Mouse (Mus musculus): ENCODE data around the gene Atp6v0a1. TPM values are rescaled to one million over a fixed set of nuclear protein-coding genes. Genes with fewer than 3 reads are reported as not detected.
A peak's percentile ranks its signal among the peaks of the same experiment; 100 is the strongest.

Gene Atp6v0a1
- polyA plus RNA-seq, 1 experiment from 2014 or later = 45.9 TPM

DNA sequence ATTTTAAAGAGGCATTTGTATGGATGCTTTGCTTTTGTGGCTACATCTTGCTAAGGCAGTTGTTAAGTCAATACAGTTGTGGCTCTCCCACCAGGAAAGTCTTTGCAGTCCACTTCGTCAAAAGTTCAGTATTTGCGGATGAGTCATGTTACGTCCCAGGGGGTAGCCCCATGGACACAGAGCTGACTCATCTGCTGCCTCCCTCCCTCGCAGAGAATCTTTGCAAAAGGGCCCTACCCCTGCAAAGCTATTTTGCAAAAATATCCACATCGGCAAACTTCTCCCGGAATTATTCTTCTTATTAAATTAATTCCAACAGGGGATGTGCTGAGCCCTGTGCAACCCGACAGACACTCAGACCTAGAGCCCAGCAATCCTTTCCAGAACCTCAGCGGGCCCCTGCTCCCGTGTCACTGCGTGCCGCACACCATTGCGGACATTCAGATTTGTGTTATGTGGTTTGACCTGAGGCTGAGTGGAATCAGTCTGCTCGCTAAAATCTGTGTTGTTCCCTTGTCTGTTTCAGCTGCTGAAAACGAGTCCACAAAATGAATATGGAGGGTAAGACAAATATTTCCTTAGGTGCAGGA is 34.8 kb upstream of the Atp6v0a1 start:
- DNase-seq (ENCODE audit: low spot score, missing footprints) = no peak
- Histone ChIP-seq H3K36me3 (ENCODE audit: control insufficient read depth, insufficient read depth, low read length) (no peaks in the 10 kb centered on the region), H3K27ac (ENCODE audit: low read depth, low read length) (no peak overlapping the region), H3K9ac (ENCODE audit: low read length) (no peak overlapping the region), H3K4me2 (no peak overlapping the region), H3K27me3 (ENCODE audit: control insufficient read depth, insufficient read depth, low read length) (peaks cover 29% of the 10 kb centered on the region), H3K9me3 (ENCODE audit: control insufficient read depth, low read length) (no peaks in the 10 kb centered on the region), H3K4me1 (ENCODE audit: control insufficient read depth, insufficient read depth, low read length) (peaks cover 7% of the 10 kb centered on the region; the same call in 1 of the 2 replicates), H3K4me3 (ENCODE audit: low read depth, low read length) (no peak overlapping the region)
- WGBS = 80% methylated on average over 14 of the region's 14 CpGs
- ATAC-seq (ENCODE audit: low FRiP score) = no peak

DNA sequence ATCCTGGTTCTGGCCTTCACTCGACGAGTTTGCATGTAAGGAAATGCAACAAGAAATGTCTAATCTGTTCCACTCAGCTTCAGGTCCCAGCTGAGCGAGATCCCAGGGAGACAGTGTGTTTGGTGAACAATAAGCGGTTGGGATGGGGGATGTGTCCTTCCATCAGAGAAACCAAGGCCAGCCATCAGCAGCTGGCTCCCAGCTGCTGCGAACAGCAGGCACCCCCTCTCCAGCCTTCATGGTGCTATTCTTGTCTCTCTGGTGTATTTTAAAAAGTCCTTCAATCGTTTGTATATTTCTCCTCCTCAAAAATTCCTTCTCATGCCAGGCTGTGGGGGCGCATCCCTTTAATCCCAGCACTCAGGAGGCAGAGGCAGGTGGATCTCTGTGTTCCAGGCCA is 34.0 kb upstream of the Atp6v0a1 start:
- peaks cover 21% of the 10 kb centered on the region for H3K27me3 ChIP-seq (ENCODE audit: control insufficient read depth, insufficient read depth, low read length)

GRCm38 (mm10) chr11:100979887-100980286 is 29.4 kb upstream of the Atp6v0a1 start:
- Histone ChIP-seq H3K36me3 (ENCODE audit: control insufficient read depth, insufficient read depth, low read length) (no peaks in the 10 kb centered on the region), H3K4me3 (ENCODE audit: low read depth, low read length) (no peak overlapping the region), H3K4me2 (no peak overlapping the region), H3K27me3 (ENCODE audit: control insufficient read depth, insufficient read depth, low read length) (peaks cover 10% of the 10 kb centered on the region), H3K4me1 (ENCODE audit: control insufficient read depth, insufficient read depth, low read length) (no peaks in the 10 kb centered on the region; the same call in 1 of the 2 replicates), H3K27ac (ENCODE audit: low read depth, low read length) (no peak overlapping the region), H3K9me3 (ENCODE audit: control insufficient read depth, low read length) (no peaks in the 10 kb centered on the region), H3K9ac (ENCODE audit: low read length) (no peak overlapping the region)
- 76% methylated on average over 8 of the region's 8 CpGs for WGBS
- no peak for ATAC-seq (ENCODE audit: low FRiP score)
- DNase-seq (ENCODE audit: low spot score, missing footprints) = no peak

More for the DNA sequence above, 34.0 kb upstream of the Atp6v0a1 start:
- DNase-seq (ENCODE audit: low spot score, missing footprints) (no peak), ATAC-seq (ENCODE audit: low FRiP score) (no peak)
- Histone ChIP-seq H3K27ac (ENCODE audit: low read depth, low read length) (no peak overlapping the region), H3K4me1 (ENCODE audit: control insufficient read depth, insufficient read depth, low read length) (peaks cover under 1% of the 10 kb centered on the region; the same call in 1 of the 2 replicates), H3K9ac (ENCODE audit: low read length) (no peak overlapping the region), H3K4me3 (ENCODE audit: low read depth, low read length) (no peak overlapping the region), H3K9me3 (ENCODE audit: control insufficient read depth, low read length) (no peaks in the 10 kb centered on the region), H3K36me3 (ENCODE audit: control insufficient read depth, insufficient read depth, low read length) (no peaks in the 10 kb centered on the region), H3K4me2 (no peak overlapping the region)
- 80% methylated on average over 7 of the region's 7 CpGs for WGBS

DNA sequence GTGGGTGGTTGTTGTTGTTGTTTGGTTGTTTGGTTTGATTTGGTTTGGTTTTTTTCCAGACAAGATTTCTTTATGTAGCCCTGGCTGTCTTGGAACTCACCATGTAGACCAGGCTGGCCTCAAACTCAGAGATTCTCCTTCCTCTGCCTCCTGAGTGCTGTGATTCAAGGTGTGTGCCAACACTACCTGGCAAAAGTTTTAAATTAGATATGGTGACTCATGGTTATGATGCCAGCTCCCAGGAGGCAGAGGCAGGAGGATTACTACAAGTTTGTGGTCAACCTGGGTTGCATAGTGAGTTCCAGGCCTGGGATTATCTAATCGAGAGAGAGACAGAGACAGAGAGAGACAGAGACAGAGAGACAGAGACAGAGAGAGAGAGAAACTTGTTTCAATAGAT is 28.8 kb upstream of the Atp6v0a1 start:
- ATAC-seq (ENCODE audit: low FRiP score) = no peak
- H3K4me3 ChIP-seq (ENCODE audit: low read depth, low read length) = no peak overlapping the region
- H3K9me3 ChIP-seq (ENCODE audit: control insufficient read depth, low read length) = no peaks in the 10 kb centered on the region
- H3K36me3 ChIP-seq (ENCODE audit: control insufficient read depth, insufficient read depth, low read length) = no peaks in the 10 kb centered on the region
- H3K4me1 ChIP-seq (ENCODE audit: control insufficient read depth, insufficient read depth, low read length) = no peaks in the 10 kb centered on the region; the same call in 1 of the 2 replicates
- no peak overlapping the region for H3K27ac ChIP-seq (ENCODE audit: low read depth, low read length)
- H3K27me3 ChIP-seq (ENCODE audit: control insufficient read depth, insufficient read depth, low read length) = peaks cover 10% of the 10 kb centered on the region
- H3K4me2 ChIP-seq = no peak overlapping the region
- DNase-seq (ENCODE audit: low spot score, missing footprints) = no peak
- H3K9ac ChIP-seq (ENCODE audit: low read length) = no peak overlapping the region
- 86% methylated on average over 1 of the region's 1 CpGs for WGBS

- DNase-seq (ENCODE audit: low spot score, missing footprints) = no peak
- WGBS = 64% methylated on average over 3 of the region's 3 CpGs
- H3K4me3 ChIP-seq (ENCODE audit: low read depth, low read length) = no peak overlapping the region
- H3K27ac ChIP-seq (ENCODE audit: low read depth, low read length) = no peak overlapping the region
- H3K9me3 ChIP-seq (ENCODE audit: control insufficient read depth, low read length) = no peaks in the 10 kb centered on the region
- H3K27me3 ChIP-seq (ENCODE audit: control insufficient read depth, insufficient read depth, low read length) = peaks cover 10% of the 10 kb centered on the region
- no peak overlapping the region for H3K9ac ChIP-seq (ENCODE audit: low read length)
- H3K36me3 ChIP-seq (ENCODE audit: control insufficient read depth, insufficient read depth, low read length) = no peaks in the 10 kb centered on the region
- ATAC-seq (ENCODE audit: low FRiP score) = no peak
- no peak overlapping the region for H3K4me2 ChIP-seq
- H3K4me1 ChIP-seq (ENCODE audit: control insufficient read depth, insufficient read depth, low read length) = no peaks in the 10 kb centered on the region; the same call in 1 of the 2 replicates
Measured at GRCm38 (mm10) chr11:100981236-100981635, 28.0 kb upstream of the Atp6v0a1 start.

DNA sequence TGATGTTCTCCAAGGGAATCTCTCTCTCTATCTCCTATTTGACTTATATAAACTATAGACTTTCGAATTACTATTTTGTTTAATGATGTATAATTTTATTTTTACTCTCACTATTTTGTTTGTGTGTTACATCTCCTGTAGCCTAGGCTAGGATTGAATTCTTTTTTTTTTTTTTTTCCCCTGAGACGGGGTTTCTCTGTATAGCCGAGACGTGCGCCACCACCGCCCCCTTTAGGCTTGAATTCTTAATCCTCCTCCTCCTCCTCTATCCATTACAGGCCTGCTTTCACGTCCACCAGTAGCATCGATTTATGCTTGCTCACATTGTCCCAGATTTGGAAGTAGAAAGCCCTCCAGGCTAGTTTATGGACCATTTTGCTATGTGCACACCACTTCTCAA is 27.2 kb upstream of the Atp6v0a1 start:
- Histone ChIP-seq H3K9ac (ENCODE audit: low read length) (no peak overlapping the region), H3K27me3 (ENCODE audit: control insufficient read depth, insufficient read depth, low read length) (peaks cover 10% of the 10 kb centered on the region), H3K27ac (ENCODE audit: low read depth, low read length) (no peak overlapping the region), H3K9me3 (ENCODE audit: control insufficient read depth, low read length) (no peaks in the 10 kb centered on the region), H3K4me1 (ENCODE audit: control insufficient read depth, insufficient read depth, low read length) (no peaks in the 10 kb centered on the region; the same call in 1 of the 2 replicates), H3K4me3 (ENCODE audit: low read depth, low read length) (no peak overlapping the region), H3K36me3 (ENCODE audit: control insufficient read depth, insufficient read depth, low read length) (no peaks in the 10 kb centered on the region), H3K4me2 (no peak overlapping the region)
- DNase-seq (ENCODE audit: low spot score, missing footprints) (no peak), ATAC-seq (ENCODE audit: low FRiP score) (no peak)
- WGBS = 12% methylated on average over 8 of the region's 8 CpGs

DNA sequence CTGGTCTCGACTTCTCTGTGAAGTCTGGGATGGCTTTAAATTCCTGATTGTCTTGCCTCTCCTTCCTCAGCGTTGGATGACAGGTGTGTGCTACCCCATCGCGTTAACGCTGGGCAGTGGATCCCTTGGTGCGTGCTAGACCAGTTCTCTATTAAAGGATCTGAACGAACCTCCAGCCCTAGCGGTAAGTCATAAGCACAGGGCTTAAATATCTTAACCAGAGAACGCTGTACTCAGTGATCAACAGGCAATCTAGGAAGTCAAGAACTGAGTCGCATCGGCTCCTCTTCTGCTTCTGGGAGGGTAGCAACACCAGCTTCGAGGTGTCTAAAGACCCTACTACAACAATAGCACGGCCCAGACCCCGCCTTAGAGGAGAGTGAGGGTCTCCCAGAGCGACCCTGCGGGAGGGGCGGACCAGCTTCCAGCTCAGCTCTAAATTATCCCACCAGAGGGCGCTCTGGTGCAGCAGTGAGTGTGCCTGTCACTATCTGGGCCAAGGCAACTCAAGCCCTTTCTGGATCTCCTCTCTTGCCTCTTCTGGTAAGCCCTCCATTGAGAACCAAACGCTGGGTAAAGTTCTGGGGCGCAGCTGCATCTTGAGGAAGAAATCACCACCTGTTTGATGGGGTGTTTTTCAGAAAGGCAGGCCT is 26.0 kb upstream of the Atp6v0a1 start:
- Histone ChIP-seq H3K9ac (ENCODE audit: low read length) (no peak overlapping the region), H3K4me3 (ENCODE audit: low read depth, low read length) (peak overlapping the region; percentile 2), H3K27me3 (ENCODE audit: control insufficient read depth, insufficient read depth, low read length) (peaks cover 10% of the 10 kb centered on the region), H3K9me3 (ENCODE audit: control insufficient read depth, low read length) (no peaks in the 10 kb centered on the region), H3K27ac (ENCODE audit: low read depth, low read length) (no peak overlapping the region), H3K36me3 (ENCODE audit: control insufficient read depth, insufficient read depth, low read length) (no peaks in the 10 kb centered on the region), H3K4me2 (peak overlapping the region; percentile 39), H3K4me1 (ENCODE audit: control insufficient read depth, insufficient read depth, low read length) (no peaks in the 10 kb centered on the region; the same call in 1 of the 2 replicates)
- 4% methylated on average over 20 of the region's 20 CpGs for WGBS
- ATAC-seq (ENCODE audit: low FRiP score) = peak; percentile 54; the same call in 1 of the 2 replicates
- DNase-seq (ENCODE audit: low spot score, missing footprints) = peak; percentile 99

GRCm38 (mm10) chr11:100983778-100984131 is 25.5 kb upstream of the Atp6v0a1 start:
- no peaks in the 10 kb centered on the region for H3K36me3 ChIP-seq (ENCODE audit: control insufficient read depth, insufficient read depth, low read length)
- no peak overlapping the region for H3K9ac ChIP-seq (ENCODE audit: low read length)
- H3K9me3 ChIP-seq (ENCODE audit: control insufficient read depth, low read length) = no peaks in the 10 kb centered on the region
- H3K4me2 ChIP-seq = no peak overlapping the region
- DNase-seq (ENCODE audit: low spot score, missing footprints) (no peak), ATAC-seq (ENCODE audit: low FRiP score) (no peak)
- H3K27me3 ChIP-seq (ENCODE audit: control insufficient read depth, insufficient read depth, low read length) = peaks cover 10% of the 10 kb centered on the region
- no peaks in the 10 kb centered on the region; the same call in 1 of the 2 replicates for H3K4me1 ChIP-seq (ENCODE audit: control insufficient read depth, insufficient read depth, low read length)
- WGBS = 80% methylated on average over 7 of the region's 7 CpGs
- no peak overlapping the region for H3K4me3 ChIP-seq (ENCODE audit: low read depth, low read length)
- H3K27ac ChIP-seq (ENCODE audit: low read depth, low read length) = no peak overlapping the region

DNA sequence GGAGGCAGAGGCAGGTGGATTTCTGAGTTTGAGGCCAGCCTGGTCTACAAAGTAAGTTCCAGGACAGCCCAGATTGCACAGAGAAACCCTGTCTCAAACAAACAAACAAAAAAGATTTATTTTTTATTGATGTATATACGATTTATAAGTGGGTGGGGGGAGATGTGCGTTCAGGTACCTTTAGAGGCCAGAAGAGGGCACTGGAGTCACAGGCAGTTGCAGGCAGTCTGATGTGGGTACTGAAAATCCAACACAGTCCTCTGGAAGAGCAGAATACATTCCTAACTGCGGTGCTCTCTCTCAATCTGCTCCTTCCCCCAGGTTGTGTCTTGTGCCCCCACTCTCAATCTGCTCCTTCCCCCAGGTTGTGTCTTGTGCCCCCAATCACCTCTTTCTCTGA is 23.6 kb upstream of the Atp6v0a1 start:
- Histone ChIP-seq H3K27ac (ENCODE audit: low read depth, low read length) (no peak overlapping the region), H3K27me3 (ENCODE audit: control insufficient read depth, insufficient read depth, low read length) (peaks cover 10% of the 10 kb centered on the region), H3K36me3 (ENCODE audit: control insufficient read depth, insufficient read depth, low read length) (no peaks in the 10 kb centered on the region), H3K9ac (ENCODE audit: low read length) (no peak overlapping the region), H3K4me3 (ENCODE audit: low read depth, low read length) (no peak overlapping the region), H3K4me2 (no peak overlapping the region), H3K4me1 (ENCODE audit: control insufficient read depth, insufficient read depth, low read length) (no peaks in the 10 kb centered on the region; the same call in 1 of the 2 replicates), H3K9me3 (ENCODE audit: control insufficient read depth, low read length) (no peaks in the 10 kb centered on the region)
- DNase-seq (ENCODE audit: low spot score, missing footprints) = no peak
- ATAC-seq (ENCODE audit: low FRiP score) = no peak
- WGBS = 52% methylated on average over 3 of the region's 3 CpGs

Data from midbrain, embryonic 11.5 days (tissue).